Mouse (Mus musculus): ENCODE results near the gene Gps2. TPM values are rescaled to one million over a fixed set of nuclear protein-coding genes. Genes with fewer than 3 reads are reported as not detected.
A peak's percentile ranks its signal among the peaks of the same experiment; 100 is the strongest.

Gps2 gene
- polyA plus RNA-seq, 1 experiment from 2014 or later, result 69.4 TPM

- peaks cover 59% of the 10 kb centered on the region for H3K27me3 ChIP-seq (ENCODE audit: insufficient read depth, poor library complexity, severe bottlenecking)
- peak overlapping the region; percentile 85; the same call in 1 of the 2 replicates for H3K27ac ChIP-seq
- peak overlapping the region; percentile 77 for H3K4me3 ChIP-seq
- no peaks in the 10 kb centered on the region for H3K9me3 ChIP-seq
- no peaks in the 10 kb centered on the region for H3K36me3 ChIP-seq
- WGBS, result 46% methylated on average over 9 of the region's 9 CpGs
- no peak for DNase-seq (ENCODE audit: low spot score)
- H3K4me1 ChIP-seq, result peaks cover 36% of the 10 kb centered on the region
Measured at GRCm38 (mm10) chr11:69936714-69937347, 23.1 kb downstream of the Gps2 start.

GRCm38 (mm10) chr11:69937385-69937784 lies 23.7 kb downstream of the Gps2 start:
- Histone ChIP-seq H3K27ac (peak overlapping the region; percentile 52; the same call in 1 of the 2 replicates), H3K36me3 (peaks cover under 1% of the 10 kb centered on the region; the same call in 1 of the 2 replicates), H3K9me3 (no peaks in the 10 kb centered on the region), H3K27me3 (ENCODE audit: insufficient read depth, poor library complexity, severe bottlenecking) (peaks cover 59% of the 10 kb centered on the region), H3K4me1 (peaks cover 36% of the 10 kb centered on the region), H3K4me3 (no peak overlapping the region)
- DNase-seq (ENCODE audit: low spot score), result no peak
- 36% methylated on average over 4 of the region's 4 CpGs for WGBS

- Histone ChIP-seq H3K4me1 (peaks cover 36% of the 10 kb centered on the region), H3K27me3 (ENCODE audit: insufficient read depth, poor library complexity, severe bottlenecking) (peaks cover 62% of the 10 kb centered on the region), H3K9me3 (no peaks in the 10 kb centered on the region), H3K4me3 (no peak overlapping the region), H3K36me3 (peaks cover 5% of the 10 kb centered on the region), H3K27ac (peak overlapping the region; percentile 52; the same call in 1 of the 2 replicates)
- WGBS, result 59% methylated on average over 5 of the region's 5 CpGs
- no peak for DNase-seq (ENCODE audit: low spot score)
Measured at GRCm38 (mm10) chr11:69937834-69938233, 24.1 kb downstream of the Gps2 start.

- Histone ChIP-seq H3K27ac (no peak overlapping the region), H3K27me3 (ENCODE audit: insufficient read depth, poor library complexity, severe bottlenecking) (peaks cover 68% of the 10 kb centered on the region), H3K4me1 (peaks cover 36% of the 10 kb centered on the region), H3K9me3 (no peaks in the 10 kb centered on the region), H3K4me3 (no peak overlapping the region), H3K36me3 (peaks cover 11% of the 10 kb centered on the region)
- no peak for DNase-seq (ENCODE audit: low spot score)
- WGBS, result 28% methylated on average over 9 of the region's 9 CpGs
Measured at GRCm38 (mm10) chr11:69938401-69938979, 24.8 kb downstream of the Gps2 start.

GRCm38 (mm10) chr11:69939181-69939580 lies 25.5 kb downstream of the Gps2 start:
- WGBS, result 57% methylated on average over 5 of the region's 5 CpGs
- Histone ChIP-seq H3K27ac (no peak overlapping the region), H3K9me3 (no peaks in the 10 kb centered on the region), H3K27me3 (ENCODE audit: insufficient read depth, poor library complexity, severe bottlenecking) (peaks cover 73% of the 10 kb centered on the region), H3K4me3 (no peak overlapping the region), H3K4me1 (peaks cover 31% of the 10 kb centered on the region), H3K36me3 (peaks cover 18% of the 10 kb centered on the region)
- DNase-seq (ENCODE audit: low spot score), result no peak

- 91% methylated on average over 17 of the region's 17 CpGs for WGBS
- no peak for DNase-seq (ENCODE audit: low spot score)
- H3K27ac ChIP-seq, result peak overlapping the region; percentile 48; the same call in 1 of the 2 replicates
- H3K36me3 ChIP-seq, result peaks cover 24% of the 10 kb centered on the region
- peaks cover 77% of the 10 kb centered on the region for H3K27me3 ChIP-seq (ENCODE audit: insufficient read depth, poor library complexity, severe bottlenecking)
- no peaks in the 10 kb centered on the region for H3K9me3 ChIP-seq
- peaks cover 29% of the 10 kb centered on the region for H3K4me1 ChIP-seq
- no peak overlapping the region for H3K4me3 ChIP-seq
Measured at GRCm38 (mm10) chr11:69939731-69940130, 26.0 kb downstream of the Gps2 start.

- Histone ChIP-seq H3K27me3 (ENCODE audit: insufficient read depth, poor library complexity, severe bottlenecking) (peaks cover 78% of the 10 kb centered on the region), H3K4me1 (peaks cover 27% of the 10 kb centered on the region), H3K4me3 (no peak overlapping the region), H3K27ac (no peak overlapping the region), H3K36me3 (peaks cover 36% of the 10 kb centered on the region), H3K9me3 (no peaks in the 10 kb centered on the region)
- WGBS, result 81% methylated on average over 4 of the region's 4 CpGs
- no peak for DNase-seq (ENCODE audit: low spot score)
Measured at GRCm38 (mm10) chr11:69940962-69941361, 27.3 kb downstream of the Gps2 start.

GRCm38 (mm10) chr11:69945216-69945615 lies 31.5 kb downstream of the Gps2 start:
- H3K36me3 ChIP-seq, result peaks cover 41% of the 10 kb centered on the region
- WGBS, result 67% methylated on average over 13 of the region's 13 CpGs

GRCm38 (mm10) chr11:69945997-69946891 lies 32.6 kb downstream of the Gps2 start:
- Histone ChIP-seq H3K4me3 (peak overlapping the region; percentile 70), H3K27me3 (ENCODE audit: insufficient read depth, poor library complexity, severe bottlenecking) (peaks cover 42% of the 10 kb centered on the region), H3K36me3 (peaks cover 41% of the 10 kb centered on the region), H3K27ac (peak overlapping the region; percentile 91), H3K4me1 (peaks cover 34% of the 10 kb centered on the region), H3K9me3 (no peaks in the 10 kb centered on the region)
- DNase-seq (ENCODE audit: low spot score), result peak; percentile 85
- WGBS, result 88% methylated on average over 18 of the region's 18 CpGs

More at GRCm38 (mm10) chr11:69945216-69945615, 31.5 kb downstream of the Gps2 start:
- Histone ChIP-seq H3K27me3 (ENCODE audit: insufficient read depth, poor library complexity, severe bottlenecking) (peaks cover 43% of the 10 kb centered on the region), H3K4me3 (peak overlapping the region; percentile 70; the same call in 1 of the 2 replicates), H3K27ac (peak overlapping the region; percentile 39; the same call in 1 of the 2 replicates), H3K9me3 (no peaks in the 10 kb centered on the region), H3K4me1 (peaks cover 34% of the 10 kb centered on the region)
- DNase-seq (ENCODE audit: low spot score), result no peak

- H3K36me3 ChIP-seq, result peaks cover 39% of the 10 kb centered on the region
- H3K27ac ChIP-seq, result peak overlapping the region; percentile 91
- H3K9me3 ChIP-seq, result no peaks in the 10 kb centered on the region
- WGBS, result 2% methylated on average over 29 of the region's 29 CpGs
- peaks cover 43% of the 10 kb centered on the region for H3K27me3 ChIP-seq (ENCODE audit: insufficient read depth, poor library complexity, severe bottlenecking)
- H3K4me3 ChIP-seq, result peak overlapping the region; percentile 70
- peak; percentile 82 for DNase-seq (ENCODE audit: low spot score)
- H3K4me1 ChIP-seq, result peaks cover 34% of the 10 kb centered on the region
Measured at GRCm38 (mm10) chr11:69947337-69948065, 33.8 kb downstream of the Gps2 start.

GRCm38 (mm10) chr11:69948066-69948762 lies 34.5 kb downstream of the Gps2 start, which contains the start of gene Slc2a4:
TSS of gene Slc2a4 (minus strand) at chr11:69948188.
- Histone ChIP-seq H3K4me3 (peak within 1 kb of the TSS; percentile 70), H3K27me3 (ENCODE audit: insufficient read depth, poor library complexity, severe bottlenecking) (peaks cover 36% of the 10 kb centered on the region), H3K4me1 (peaks cover 37% of the 10 kb centered on the region), H3K27ac (peak within 1 kb of the TSS; percentile 91), H3K36me3 (peaks cover 32% of the 10 kb centered on the region), H3K9me3 (no peaks in the 10 kb centered on the region)
- DNase-seq (ENCODE audit: low spot score), result peak; percentile 98
- WGBS, result under 1% methylated on average over 34 of the region's 34 CpGs

- Histone ChIP-seq H3K4me1 (peaks cover 38% of the 10 kb centered on the region), H3K9me3 (no peaks in the 10 kb centered on the region), H3K4me3 (peak overlapping the region; percentile 70), H3K27ac (peak overlapping the region; percentile 91), H3K36me3 (peaks cover 27% of the 10 kb centered on the region), H3K27me3 (ENCODE audit: insufficient read depth, poor library complexity, severe bottlenecking) (peaks cover 33% of the 10 kb centered on the region)
- DNase-seq (ENCODE audit: low spot score), result peak; percentile 94
- WGBS, result under 1% methylated on average over 14 of the region's 14 CpGs
Measured at GRCm38 (mm10) chr11:69948763-69949150, 35.1 kb downstream of the Gps2 start.
